Mouse (Mus musculus) liver, adult 2 months (tissue): Measurements from ENCODE around the gene Maip1.

Source experiments
- CTCF ChIP-seq: fragments of 200-500 bp; IDR thresholded peaks from 2 replicates; pipeline ENCODE4 v1.5.1; 2011; ENCODE audit warnings: low read depth, low read length, control low read depth
- POLR2A ChIP-seq: fragments of 200-500 bp; IDR thresholded peaks from 2 replicates; pipeline ENCODE4 v1.6.1; 2011; ENCODE audit warnings: low read length, control low read depth; ENCODE audit not compliant: insufficient read depth; ENCODE audit errors: extremely low read depth

DNA sequence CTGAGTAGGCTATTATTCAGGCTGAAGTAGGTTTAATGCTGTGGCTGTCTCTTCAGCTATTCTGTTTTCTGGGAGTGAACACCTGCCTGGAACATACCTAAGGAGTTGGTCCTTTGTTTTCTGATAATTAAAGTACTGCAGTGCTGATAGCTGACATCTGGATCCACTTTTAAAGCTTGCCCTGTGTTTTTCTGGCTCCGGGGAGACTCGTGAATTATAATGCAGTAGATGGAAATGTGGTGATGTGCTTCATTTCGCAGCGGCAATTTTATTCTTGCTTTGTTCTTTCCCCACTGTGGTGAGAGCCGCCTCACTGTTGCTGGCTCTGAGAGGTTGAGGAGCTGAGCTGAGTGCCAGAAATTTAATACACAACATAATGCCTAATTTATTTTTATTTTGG, 47.6 kb upstream of the Maip1 start:
- TF ChIP-seq CTCF, result no peak
- no peak for TF ChIP-seq POLR2A
